Mouse (Mus musculus): ENCODE measurements around the gene R3hcc1l.

DNA sequence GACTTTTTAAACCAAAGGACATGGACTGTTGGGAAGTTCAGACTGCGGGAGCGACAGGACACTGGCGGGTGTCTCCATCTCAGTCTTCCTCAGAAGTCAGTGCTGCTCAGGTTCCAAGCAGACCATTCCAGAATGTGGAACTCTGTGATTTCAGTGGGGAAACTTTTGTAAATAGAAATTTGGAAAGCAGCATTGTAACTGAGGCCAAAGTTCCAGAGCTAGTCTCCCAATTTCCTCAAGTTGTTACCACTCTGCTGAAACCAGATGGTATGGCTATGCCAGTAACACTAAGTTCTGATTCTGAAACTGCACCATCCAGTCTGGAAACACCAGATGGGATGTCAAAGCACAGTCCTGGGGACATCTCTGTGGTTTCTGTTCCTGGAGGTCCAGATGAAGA, 44.4 kb downstream of the R3hcc1l start:
- TF ChIP-seq GATA1 (IDR thresholded peaks at IDR 0.05; ENCODE audit: low read length) (no peak), TAL1 (IDR thresholded peaks at IDR 0.05; ENCODE audit: low read length) (no peak)

All from erythroblast, embryonic 14.5 days (primary cell).